Comparison of ENCODE assay signal across 1 mouse cellular context in genomic region chr9:104063244-104063961, GRCm38 (mm10).
TF ChIP-seq lines count a peak whose summit lies in the region.

Gene Acad11 (plus strand): TSS chr9:104063377.

TF ChIP-seq in CH12.LX, 34 proteins besides CTCF, POLR2A, EP300 and RAD21 (continued from another document):
- TF ChIP-seq JUN (IDR thresholded peaks at IDR 0.05; ENCODE audit: insufficient read depth, low read depth, low read length) (no peak), TBP (conservative IDR thresholded peaks at IDR 0.05; ENCODE audit: low read depth, low read length) (0 out of 2 replicates have a peak, but pooled peaks have one; percentile 35), MYC (IDR thresholded peaks at IDR 0.05; ENCODE audit: low read depth, low read length) (peak; percentile 78; the same call in 1 of the 2 replicates), NRF1 (IDR thresholded peaks at IDR 0.05; ENCODE audit: low read depth, low read length) (peak; percentile 47; the same call in 1 of the 2 replicates), MEF2A (IDR thresholded peaks at IDR 0.05; ENCODE audit: borderline replicate concordance, low read depth, low read length) (no peak), ZC3H11A (IDR thresholded peaks at IDR 0.05; ENCODE audit: low read depth, low read length) (no peak), MAX (IDR thresholded peaks at IDR 0.05; ENCODE audit: low read length) (no peak; the same call in 1 of the 2 replicates), USF1 (IDR thresholded peaks at IDR 0.05; ENCODE audit: low read depth, low read length) (no peak), TCF12 (IDR thresholded peaks at IDR 0.05; ENCODE audit: low read depth, low read length) (no peak), RCOR1 (conservative IDR thresholded peaks at IDR 0.05; ENCODE audit: low read depth, low read length) (no peak), SIN3A (IDR thresholded peaks at IDR 0.05; ENCODE audit: low read length) (peak; percentile 96), CHD2 (IDR thresholded peaks at IDR 0.05; ENCODE audit: low read length) (no peak), MAFK (IDR thresholded peaks at IDR 0.05; ENCODE audit: insufficient replicate concordance, low read length) (no peak), USF2 (conservative IDR thresholded peaks at IDR 0.05; ENCODE audit: low read depth, low read length) (no peak), IRF4 (IDR thresholded peaks at IDR 0.05; ENCODE audit: low read depth, low read length) (no peak; the same call in 1 of the 2 replicates), MXI1 (IDR thresholded peaks at IDR 0.05; ENCODE audit: low read depth, low read length) (peak; percentile 87), CHD1 (IDR thresholded peaks at IDR 0.05; ENCODE audit: low read depth, low read length) (no peak), ZNF384 (IDR thresholded peaks at IDR 0.05; ENCODE audit: low read depth, low read length) (peak; percentile 96), ZMIZ1 (IDR thresholded peaks at IDR 0.05; ENCODE audit: low read depth, low read length) (no peak), UBTF (IDR thresholded peaks at IDR 0.05; ENCODE audit: low read depth, low read length) (no peak), POLR2AphosphoS2 (IDR thresholded peaks at IDR 0.05; ENCODE audit: low read depth, low read length) (no peak)
